Mouse (Mus musculus) liver, embryonic 14.5 days (tissue): ENCODE results near the gene Rpp25.

Source experiments
- CTCF ChIP-seq: IDR thresholded peaks from 2 replicates; pipeline ENCODE4 v1.5.1; 2016; ENCODE audit warnings: antibody characterized with exemption, low read depth, control low read depth
- EP300 ChIP-seq: IDR thresholded peaks from 2 replicates; pipeline ENCODE4 v1.6.1; 2016; ENCODE audit warnings: antibody characterized with exemption, low read depth

DNA sequence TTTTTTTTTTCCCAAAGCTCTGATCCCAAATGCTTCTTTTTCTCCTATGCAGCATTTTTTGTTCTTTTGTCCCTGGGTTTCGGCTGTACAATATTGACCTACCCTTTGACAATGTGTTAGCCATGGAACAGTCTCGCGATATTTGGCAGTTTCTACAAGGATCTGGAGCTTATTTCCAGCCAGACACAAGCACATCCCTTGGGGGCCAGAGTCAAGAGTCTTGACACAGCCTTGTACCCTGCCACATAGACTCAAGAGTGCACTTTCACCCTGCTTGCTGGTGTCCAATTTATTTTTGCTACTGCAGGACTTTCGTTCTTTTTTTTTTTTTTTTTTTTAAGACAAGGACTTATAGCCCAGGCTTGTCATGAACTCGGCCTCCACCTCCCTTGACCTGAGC, 32.5 kb downstream of the Rpp25 start:
- TF ChIP-seq CTCF (no peak), EP300 (no peak)
